Mouse (Mus musculus) left cerebral cortex, adult 2 months (tissue): Measurements from ENCODE around the gene Rpf1. TPM values are rescaled to one million over a fixed set of nuclear protein-coding genes. Genes with fewer than 3 reads are reported as not detected.

Source experiments
- DNase-seq, 2 experiments: peaks; one replicate each; pipeline ENCODE4 v3.0.0; 2021 to 2022; ENCODE audit warnings: low spot score in 2 of 2, mixed read lengths in 1 of 2; ENCODE audit errors: extremely low spot score in 1 of 2
- H3K27ac ChIP-seq: fragments of 200-600 bp; 2 replicates; pipeline ENCODE4 v1.8.1; 2022
- H3K4me3 ChIP-seq: fragments of 200-600 bp; 2 replicates; pipeline ENCODE4 v1.8.1; 2022
- CTCF ChIP-seq: fragments of 200-600 bp; IDR thresholded peaks from 2 replicates; pipeline ENCODE4 v1.8.1; 2022; ENCODE audit warnings: antibody characterized with exemption, mild to moderate bottlenecking, moderate library complexity
- intact Hi-C: fragments of 180-260 bp; cut with DNase I; formaldehyde crosslinking; loops from one replicate; pipeline ENCODE4 v1.15.1; 2025
- total RNA-seq, 2 experiments: library from RNA; stranded (reverse); gene quantifications; 2 replicates each; pipeline ENCODE4 v1.2.3; 2021

The Rpf1 gene
- total RNA-seq, 2 experiments from 2014 or later, result 16.9 to 20.7 TPM

- Histone ChIP-seq H3K4me3 (no peak overlapping the region), H3K27ac (no peak overlapping the region)
- DNase-seq, result no peak
- intact Hi-C loops, result loop anchor here (5.0 kb wide), 1 partner anchor 229 kb away; no protein-coding TSS in a partner anchor
- no peak; the same call in none of the 2 replicates for TF ChIP-seq CTCF
These were observed 35.3 kb upstream of the Rpf1 start for GRCm38 (mm10) chr3:146556567-146556966.

DNA sequence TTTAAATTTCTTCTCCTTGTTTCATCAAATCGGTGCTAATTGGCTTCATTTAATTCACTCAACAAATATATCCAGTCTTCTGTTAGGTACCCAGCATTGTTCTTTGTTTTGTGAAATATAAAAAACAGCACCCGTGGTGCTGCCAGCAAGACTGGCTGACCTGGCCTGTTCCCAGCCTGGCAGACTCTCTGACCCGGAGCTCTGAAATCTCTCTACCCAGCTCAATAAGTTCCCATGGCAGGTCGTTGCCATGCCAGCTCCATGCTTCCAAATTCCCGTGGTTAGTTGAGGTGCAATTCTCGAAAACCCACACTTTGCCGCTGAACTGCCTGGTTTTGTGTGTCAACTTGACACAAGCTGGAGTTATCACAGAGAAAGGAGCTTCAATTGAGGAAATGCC is 33.6 kb upstream of the Rpf1 start:
- no peak overlapping the region for H3K4me3 ChIP-seq
- intact Hi-C loops, result loop anchor here (5.0 kb wide), 1 partner anchor 228 kb away; no protein-coding TSS in a partner anchor
- no peak for DNase-seq
- TF ChIP-seq CTCF, result no peak
- no peak overlapping the region for H3K27ac ChIP-seq

GRCm38 (mm10) chr3:146543632-146544031 is 22.4 kb upstream of the Rpf1 start:
- intact Hi-C loops, result no loop called here
- H3K27ac ChIP-seq, result no peak overlapping the region
- TF ChIP-seq CTCF, result no peak
- no peak overlapping the region for H3K4me3 ChIP-seq
- DNase-seq, result no peak

- intact Hi-C loops, result no loop called here
- Histone ChIP-seq H3K27ac (no peak overlapping the region), H3K4me3 (no peak overlapping the region)
- TF ChIP-seq CTCF, result no peak
- DNase-seq, result no peak
These were observed 19.5 kb upstream of the Rpf1 start for GRCm38 (mm10) chr3:146540521-146541273.

- no peak for TF ChIP-seq CTCF
- Histone ChIP-seq H3K4me3 (no peak overlapping the region), H3K27ac (no peak overlapping the region)
- intact Hi-C loops, result no loop called here
- no peak for DNase-seq
These were observed 13.8 kb upstream of the Rpf1 start for GRCm38 (mm10) chr3:146534986-146535385.

DNA sequence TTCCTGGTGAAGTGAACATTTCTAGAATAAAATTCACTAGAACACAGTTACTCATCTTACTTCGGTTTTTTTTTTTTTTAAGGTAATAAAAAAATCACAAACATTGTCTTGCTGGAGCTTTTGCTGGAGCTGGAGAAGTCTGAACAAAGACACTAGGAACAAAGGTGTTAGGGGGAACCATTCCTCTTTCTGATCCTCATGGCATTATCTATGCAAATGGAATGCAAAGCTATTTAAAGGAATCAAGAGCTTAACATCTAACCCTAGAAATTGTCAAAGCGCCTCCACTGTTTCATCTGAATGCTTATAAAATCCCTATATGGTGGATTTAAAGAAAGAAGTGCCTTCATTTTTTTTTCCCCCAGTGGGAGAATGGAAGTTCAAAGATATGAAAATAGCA is 7.1 kb upstream of the Rpf1 start:
- no peak overlapping the region for H3K27ac ChIP-seq
- no peak for TF ChIP-seq CTCF
- no peak overlapping the region for H3K4me3 ChIP-seq
- intact Hi-C loops, result no loop called here
- no peak for DNase-seq

GRCm38 (mm10) chr3:146521652-146522020 is 407 bp upstream of the Rpf1 start:
- no peak for TF ChIP-seq CTCF
- intact Hi-C loops, result loop anchor here (1.0 to 5.0 kb wide), 3 partner anchors 177 to 292 kb away; no protein-coding TSS in a partner anchor
- DNase-seq, result no peak
- Histone ChIP-seq H3K4me3 (peak overlapping the region; percentile 98), H3K27ac (peak overlapping the region; percentile 96)

DNA sequence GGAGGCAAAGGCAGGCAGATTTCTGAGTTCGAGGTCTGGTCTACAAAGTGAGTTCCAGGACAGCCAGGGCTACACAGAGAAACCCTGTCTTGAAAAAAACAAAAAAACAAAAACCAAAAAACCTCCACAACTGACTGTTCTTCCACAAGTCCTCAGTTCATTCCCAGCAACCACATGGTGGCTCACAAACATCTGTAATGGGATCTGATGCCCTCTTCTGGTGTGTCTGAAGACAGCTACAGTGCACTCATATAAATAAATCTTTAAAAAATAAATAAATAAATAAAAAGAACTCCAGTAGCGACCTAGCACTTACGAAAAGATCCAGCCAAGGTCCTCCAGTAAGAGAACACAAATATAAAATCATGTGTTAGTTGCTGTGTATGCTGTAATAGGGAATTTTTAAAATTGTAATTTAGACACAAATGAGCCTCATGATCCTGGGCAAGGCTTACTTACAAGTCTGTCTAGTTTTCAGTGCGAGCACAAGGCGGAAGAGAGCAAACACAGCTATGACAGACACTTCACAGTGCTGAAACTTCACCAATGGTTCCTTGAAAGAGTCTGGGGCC is 917 bp downstream of the Rpf1 start:
- no peak for DNase-seq
- Histone ChIP-seq H3K27ac (peak overlapping the region; percentile 96), H3K4me3 (peak overlapping the region; percentile 98)
- intact Hi-C loops, result loop anchor here (1.0 to 5.0 kb wide), 3 partner anchors 176 to 250 kb away; no protein-coding TSS in a partner anchor
- peak; percentile 53 for TF ChIP-seq CTCF

DNA sequence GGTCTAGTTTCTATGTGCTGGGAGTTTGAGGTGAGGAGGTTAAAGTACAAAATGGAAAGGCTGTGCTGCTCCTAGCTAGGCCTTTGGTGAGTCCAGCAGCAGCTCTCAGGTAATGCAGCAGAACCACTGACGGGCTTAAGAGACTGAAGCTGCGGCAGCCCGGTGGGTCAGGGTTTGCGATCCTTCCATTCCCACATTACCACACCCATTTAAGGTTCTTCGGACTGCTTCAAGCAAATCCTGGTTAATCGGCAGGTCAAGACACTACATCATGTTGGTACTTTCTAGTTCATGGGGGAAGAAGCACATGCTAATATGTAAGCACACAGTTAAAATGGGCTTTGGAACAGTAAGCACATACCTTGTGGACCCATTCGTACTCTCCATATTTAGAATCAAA is 14.5 kb downstream of the Rpf1 start:
- Histone ChIP-seq H3K4me3 (no peak overlapping the region), H3K27ac (no peak overlapping the region)
- no peak for TF ChIP-seq CTCF
- DNase-seq, result no peak
- intact Hi-C loops, result loop anchor here (5.0 to 10.0 kb wide), 2 partner anchors 322 to 436 kb away; no protein-coding TSS in a partner anchor

DNA sequence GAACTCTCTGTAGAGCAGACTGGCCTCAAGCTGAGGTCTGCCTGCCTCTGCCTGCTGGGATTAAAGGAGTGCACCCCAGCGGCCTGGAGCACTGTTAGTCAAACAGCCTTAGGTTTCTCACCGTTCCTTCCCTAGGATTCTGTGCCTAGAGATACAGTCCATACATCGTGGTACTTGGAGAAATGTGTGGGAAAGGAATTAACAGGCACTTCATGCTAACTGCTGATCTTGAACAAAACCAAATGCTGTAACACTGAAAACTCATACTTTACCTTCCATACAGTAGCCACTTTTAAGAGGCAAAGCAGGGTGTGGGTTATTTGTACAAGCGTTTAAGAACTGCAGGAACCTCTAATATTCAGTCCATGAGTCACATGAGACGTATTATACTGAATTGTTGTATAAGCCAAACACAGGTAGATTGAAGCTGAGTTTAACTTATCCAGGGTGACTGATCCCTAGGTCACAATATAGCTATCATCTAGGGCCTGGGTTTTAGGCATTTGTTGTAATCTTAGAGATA is 19.6 kb downstream of the Rpf1 start:
- H3K27ac ChIP-seq, result no peak overlapping the region
- no peak for TF ChIP-seq CTCF
- intact Hi-C loops, result loop anchor here (10.0 kb wide), 1 partner anchor 317 kb away; no protein-coding TSS in a partner anchor
- no peak overlapping the region for H3K4me3 ChIP-seq
- DNase-seq, result no peak

DNA sequence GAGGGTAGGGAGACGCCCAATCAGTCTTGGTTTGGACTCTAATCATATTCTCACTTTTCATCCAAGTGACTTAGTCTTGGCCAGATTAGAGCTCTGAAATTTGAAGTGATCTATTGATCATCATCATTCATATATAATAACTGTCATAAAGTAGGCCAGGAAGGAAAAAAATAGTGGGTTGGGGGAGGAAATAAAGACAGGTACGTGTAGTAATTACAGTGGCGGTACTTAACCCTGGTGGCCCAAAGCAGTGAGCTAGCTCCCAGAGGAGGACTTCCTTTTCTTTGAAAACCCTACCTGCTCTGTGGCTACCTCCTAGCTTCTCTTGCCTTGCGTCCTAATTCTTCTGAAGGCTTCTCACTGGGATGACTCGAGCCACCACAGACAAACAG is 20.4 kb downstream of the Rpf1 start:
- DNase-seq, result no peak
- intact Hi-C loops, result loop anchor here (10.0 kb wide), 1 partner anchor 316 kb away; no protein-coding TSS in a partner anchor
- TF ChIP-seq CTCF, result no peak
- H3K4me3 ChIP-seq, result peak overlapping the region; percentile 54
- H3K27ac ChIP-seq, result peak overlapping the region; percentile 65
